Mouse (Mus musculus): ENCODE measurements at regions not wholly inside any gene's neighbourhood (a gene's known extent, or its start where the extent isn't known, plus 50 kb on each side); places are given as distances from the start of the nearest gene placed in this dataset.

DNA sequence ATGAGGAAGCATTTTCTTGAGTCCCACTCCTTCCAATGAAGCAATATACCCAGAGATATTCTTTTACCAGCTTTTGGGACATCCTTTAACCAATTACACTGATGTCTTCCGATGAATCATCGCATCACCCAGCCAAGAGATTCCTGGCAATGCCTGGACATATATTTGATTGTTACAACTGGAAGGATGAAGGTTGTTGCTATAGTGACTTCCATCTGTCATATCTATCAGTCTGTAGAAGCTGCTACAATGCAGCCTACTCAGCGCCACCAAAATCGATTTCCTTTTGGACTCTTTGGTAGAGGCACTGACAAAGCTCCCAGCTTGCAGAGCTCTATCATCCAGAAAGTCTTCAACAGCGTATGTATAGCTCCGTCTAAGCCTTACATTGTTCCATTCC is 661.0 kb upstream of the Sox9 start:
- DNase-seq (ENCODE audit: low spot score): peak; percentile 22

DNA sequence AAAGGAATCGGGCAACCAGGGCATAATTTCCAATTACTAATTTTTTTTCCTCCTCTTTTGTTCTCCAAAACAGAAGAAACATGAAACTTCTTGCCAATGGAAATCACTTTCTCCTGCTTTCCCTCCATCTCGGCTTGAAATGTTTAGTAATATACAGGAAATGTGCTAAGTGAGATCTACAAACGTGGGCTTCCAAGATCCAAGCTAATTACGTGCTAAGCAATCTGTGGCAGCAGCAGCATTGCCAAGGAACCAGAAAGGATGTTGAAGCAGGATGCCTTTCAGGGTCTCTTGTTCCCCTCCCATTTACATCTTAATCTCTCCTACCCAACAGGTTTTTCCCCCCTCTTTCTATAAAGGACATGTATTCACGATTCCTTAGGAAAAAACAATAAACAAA is 660.2 kb upstream of the Sox9 start:
- DNase-seq (ENCODE audit: low spot score): no peak

DNA sequence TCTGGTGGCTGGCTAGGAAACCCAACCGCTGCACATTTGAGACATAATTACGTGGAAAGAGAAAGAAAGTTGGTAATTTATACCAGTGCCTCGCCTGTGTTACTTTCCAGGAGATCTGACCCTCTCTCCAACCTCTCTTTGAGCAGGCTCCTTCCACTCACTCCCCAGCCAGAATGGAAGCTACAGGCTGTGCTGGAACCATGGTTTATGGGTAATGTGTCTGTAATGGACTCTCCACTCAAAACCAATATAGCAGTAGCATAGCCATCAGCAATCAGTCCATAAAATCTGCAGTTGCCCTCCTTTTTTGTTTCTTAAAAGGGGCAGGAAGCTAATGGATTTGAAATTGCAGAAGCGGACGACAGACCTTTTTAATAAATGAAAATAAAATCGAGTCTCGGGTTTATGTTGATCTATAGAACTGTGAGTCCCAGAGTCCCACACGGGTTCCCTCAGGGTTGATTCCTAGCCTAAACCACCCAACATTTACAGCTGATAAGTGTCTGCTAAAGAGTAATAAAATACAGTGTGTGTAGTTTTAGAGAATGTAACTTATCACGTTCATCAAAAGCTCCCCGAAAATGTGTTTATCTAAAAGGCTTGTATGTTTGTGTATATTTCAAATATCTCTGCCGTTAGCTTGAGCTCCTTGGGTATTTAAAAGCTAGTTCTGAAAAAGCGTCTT is 656.6 kb upstream of the Sox9 start:
- DNase-seq (ENCODE audit: low spot score): no peak

DNA sequence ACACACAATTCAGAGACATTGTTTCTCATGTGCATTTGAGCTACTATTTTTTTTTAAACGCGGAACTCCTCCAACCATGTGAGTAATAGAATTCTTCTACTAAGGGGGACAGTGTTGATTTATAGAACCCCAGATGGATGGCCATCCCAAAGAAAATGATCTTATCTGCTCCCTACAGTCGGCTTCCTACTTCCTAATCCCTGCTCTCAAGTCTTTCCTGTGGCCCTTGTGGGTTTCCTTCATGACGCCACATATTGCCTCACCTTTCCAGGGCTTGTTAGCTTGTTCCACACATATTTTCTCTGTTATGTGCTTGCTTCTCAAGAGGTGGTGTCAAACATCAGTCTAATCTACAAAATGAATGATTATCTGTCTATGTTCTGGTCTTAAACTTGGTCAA is 651.9 kb upstream of the Sox9 start:
- no peak for DNase-seq (ENCODE audit: low spot score)

DNA sequence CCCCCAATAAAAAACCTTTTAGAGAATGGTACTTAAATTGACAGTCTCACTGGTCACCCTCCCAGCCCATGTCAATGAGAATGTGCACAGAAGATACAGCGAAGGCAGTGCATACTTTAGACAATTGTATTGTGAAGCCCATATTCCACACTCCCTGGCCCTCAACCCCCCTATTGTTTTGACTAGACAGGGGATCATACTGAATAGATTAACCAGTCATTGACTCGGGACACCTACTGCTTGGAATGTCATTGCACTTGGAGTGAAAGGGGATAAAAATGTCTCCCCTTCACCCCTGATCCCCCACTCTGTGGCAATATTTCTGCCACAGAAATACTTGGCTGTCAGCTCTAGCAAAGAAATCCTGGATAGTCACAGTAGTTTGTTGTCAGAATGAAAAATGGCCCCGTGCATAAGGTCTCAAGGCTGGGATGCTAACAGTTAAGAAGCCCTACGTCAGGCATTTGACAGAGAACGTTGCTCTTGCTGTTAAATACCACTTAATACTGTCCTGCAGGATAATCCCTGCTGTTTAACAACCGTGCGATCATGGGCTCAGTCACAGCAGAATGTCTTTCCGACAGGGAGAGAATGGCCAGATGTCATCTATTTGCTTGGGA is 644.5 kb upstream of the Sox9 start:
- DNase-seq (ENCODE audit: low spot score): no peak

DNA sequence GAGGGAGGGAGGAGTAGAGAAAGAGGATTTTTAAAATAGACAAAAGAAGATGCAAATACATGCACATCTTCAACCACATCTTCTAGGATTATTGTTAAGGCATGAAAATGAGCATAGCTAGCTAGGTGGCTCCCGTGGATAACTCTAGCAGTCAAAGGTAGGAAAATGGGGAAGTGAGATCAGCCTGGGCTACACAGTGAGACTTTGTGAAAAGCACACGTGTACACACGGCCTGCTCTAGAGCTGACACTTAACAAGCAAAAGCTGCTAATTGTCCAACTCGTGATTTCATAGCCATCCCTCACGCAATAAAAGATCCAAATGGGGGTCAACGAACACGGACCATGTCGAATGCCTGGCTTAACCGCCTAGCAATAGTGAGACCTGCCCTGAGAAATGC is 642.0 kb upstream of the Sox9 start:
- DNase-seq (ENCODE audit: low spot score): no peak

DNA sequence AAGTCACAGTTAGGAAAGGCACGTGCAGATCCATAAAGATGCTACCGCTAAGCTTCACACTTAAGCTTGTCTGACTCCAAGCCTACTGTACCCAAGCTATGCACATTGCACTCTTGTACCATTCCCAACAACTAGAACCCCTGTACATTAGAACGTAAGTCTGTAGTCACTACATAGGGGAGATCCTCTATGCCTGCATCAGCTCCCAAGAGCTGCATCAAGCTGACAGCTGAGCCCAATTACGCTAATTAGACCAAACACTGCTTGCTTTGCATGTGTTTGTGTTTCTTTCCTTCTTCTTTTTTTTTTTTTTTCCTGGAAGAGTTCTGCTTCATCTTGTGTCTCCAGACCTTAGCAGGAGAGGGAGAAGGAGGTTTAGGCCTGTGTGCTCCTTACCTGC is 641.5 kb upstream of the Sox9 start:
- no peak for DNase-seq (ENCODE audit: low spot score)

DNA sequence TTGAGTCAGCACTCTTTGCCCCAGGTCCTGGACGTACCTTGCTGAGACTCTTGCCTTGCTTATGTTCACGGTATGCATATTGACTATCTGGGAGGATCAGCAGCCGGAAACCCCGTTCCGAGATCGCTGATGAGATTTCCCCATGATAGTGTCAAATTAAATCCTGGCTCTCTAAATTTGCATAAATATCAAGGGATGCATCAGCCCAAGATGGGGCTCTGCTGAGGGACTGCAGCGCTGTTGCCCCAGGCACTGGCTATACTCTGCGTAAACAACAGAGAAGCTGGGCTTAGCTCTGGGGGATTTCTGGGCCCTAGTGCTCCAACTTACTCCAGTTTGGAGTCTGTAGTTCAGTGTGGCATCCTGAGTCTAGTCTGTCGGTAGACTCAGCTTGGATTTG is 641.1 kb upstream of the Sox9 start:
- no peak for DNase-seq (ENCODE audit: low spot score)

DNA sequence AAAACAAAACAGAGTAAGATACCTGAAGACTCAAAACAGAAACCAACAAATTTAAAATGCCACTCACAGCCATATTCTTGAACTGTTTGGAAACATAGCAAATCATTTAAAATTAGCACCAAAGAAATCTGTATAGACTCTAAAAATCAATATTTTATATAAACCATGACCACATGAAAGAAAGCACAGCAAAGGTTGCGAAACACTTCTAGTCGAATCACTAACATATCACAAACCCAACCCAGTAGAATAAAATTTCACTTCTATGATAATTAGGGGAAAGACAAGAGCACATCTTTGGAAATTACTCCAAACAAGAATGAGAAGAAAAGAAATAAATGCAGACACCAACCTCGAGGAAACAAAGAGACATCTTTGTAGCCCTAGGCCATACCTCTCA is 630.0 kb upstream of the Sox9 start:
- no peak for DNase-seq (ENCODE audit: low spot score)

DNA sequence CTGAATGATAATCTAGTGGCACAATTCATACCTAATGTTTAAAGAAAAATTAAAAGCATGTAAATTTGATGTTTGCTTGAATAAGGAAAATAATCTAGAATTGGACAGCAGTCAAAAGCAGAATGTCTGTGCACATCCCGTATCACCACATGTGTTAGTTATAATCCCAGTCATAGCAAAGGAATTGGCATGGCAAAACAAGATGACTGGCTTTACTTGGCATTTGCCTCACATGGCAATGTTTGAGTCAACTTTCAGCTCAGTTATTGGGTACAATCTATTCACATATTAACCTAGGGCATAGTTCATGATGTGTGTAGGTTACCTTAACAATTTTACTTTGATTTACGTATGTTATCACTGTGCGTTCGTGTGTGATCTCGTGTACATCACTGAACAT is 628.8 kb upstream of the Sox9 start:
- no peak for DNase-seq (ENCODE audit: low spot score)

DNA sequence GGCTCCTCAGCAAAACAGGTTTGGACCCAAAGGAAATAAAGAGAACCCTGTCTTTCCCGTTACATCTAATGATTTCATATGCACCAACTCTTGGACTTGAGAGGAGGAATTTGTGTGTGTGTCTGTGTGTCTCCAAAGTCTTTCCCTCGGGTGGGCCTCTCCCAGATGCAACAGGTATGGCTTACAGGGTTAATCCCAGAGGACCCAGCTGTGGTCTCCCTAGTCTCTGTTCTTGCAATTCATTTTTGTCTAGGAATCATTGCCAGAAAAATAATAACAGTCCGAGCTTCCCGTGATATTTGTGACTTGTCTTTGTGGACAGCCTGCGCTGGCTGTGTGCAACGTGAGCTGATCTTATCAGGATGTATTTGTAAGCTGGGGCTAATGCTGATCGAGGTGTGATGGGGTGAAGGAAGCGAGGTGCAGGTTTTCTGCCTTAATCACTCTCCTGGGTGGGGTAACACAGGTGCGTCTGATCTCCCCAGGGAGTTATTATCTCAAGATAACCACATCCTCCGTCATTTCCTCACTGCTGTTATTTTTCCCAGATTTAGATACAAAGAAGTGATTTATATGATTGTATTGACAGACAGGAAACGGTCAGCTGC is 627.2 kb upstream of the Sox9 start:
- no peak for DNase-seq (ENCODE audit: low spot score)

DNA sequence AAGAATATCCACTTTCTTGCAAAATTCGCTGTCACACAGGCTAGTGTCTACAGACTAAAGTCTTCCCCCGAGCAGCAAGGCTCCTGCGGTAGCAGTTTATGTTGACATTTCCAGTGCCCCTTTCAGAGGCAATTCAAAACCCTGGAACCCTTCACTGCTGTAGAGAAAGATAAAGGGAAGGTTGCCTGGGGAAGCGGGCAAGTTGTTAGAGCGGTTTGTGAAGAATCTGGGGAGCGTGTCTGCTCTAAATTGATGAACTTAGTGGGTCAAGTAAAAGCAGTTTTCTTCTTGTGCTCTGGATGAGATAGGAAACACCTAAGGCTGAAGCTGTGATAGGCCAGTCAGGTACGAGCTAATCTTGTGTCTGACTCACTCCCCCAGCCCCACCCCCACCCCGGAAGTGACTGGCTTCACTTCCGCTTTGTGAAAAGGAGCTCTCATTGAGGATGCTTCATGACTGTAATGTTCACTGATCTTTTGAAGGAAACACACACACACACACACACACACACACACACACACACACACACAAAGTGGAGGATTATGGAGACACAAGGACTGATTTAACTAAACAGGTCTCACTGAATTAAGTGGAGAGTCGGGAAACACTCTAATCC is 626.6 kb upstream of the Sox9 start:
- no peak for DNase-seq (ENCODE audit: low spot score)

DNA sequence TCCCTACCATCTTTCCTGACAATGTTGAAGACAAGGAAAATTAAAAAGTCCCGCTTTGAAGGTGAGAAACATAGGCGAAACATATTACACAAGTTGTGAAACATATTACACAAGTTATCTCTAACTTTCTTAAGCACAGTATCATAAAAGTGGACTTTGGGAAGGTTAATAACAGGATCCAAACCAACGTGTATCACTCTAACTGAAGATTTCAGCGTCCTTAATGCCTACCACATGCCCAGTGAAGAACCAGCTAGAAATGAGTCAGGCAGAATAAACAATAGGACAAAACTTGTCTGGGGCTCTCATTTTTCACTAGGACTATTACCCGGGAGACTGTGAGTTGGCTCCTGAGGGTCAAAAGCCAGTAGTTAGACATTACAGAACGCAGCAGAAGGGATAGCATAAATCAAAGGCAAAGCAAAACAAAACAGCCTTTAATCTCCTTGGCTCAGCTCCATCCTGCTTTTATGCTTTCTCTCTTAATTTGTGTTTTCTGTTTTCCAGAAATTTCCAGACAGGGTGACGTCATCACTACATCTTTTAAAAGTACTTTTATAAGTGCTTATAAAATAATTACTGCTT is 618.3 kb upstream of the Sox9 start:
- DNase-seq (ENCODE audit: low spot score): no peak

DNA sequence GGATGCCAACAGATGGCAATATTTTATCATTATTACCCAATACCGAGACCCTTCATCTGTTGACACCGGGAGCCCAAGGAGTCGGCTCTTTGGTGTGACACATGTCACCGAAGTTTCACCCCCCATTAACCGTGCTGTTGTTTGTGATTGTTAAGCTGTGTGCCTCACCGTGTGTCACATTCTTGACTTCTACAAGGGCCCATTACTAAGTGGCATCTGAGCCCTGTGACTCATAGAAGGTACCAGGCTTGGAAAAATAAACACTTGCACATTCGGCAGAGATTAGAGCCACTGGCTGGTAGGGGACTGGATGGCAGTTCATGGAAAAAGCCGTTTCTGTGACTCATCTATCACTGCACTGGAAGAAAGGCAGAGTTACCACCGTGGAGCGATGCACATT is 608.4 kb upstream of the Sox9 start:
- peak; percentile 0 for DNase-seq (ENCODE audit: low spot score)

DNA sequence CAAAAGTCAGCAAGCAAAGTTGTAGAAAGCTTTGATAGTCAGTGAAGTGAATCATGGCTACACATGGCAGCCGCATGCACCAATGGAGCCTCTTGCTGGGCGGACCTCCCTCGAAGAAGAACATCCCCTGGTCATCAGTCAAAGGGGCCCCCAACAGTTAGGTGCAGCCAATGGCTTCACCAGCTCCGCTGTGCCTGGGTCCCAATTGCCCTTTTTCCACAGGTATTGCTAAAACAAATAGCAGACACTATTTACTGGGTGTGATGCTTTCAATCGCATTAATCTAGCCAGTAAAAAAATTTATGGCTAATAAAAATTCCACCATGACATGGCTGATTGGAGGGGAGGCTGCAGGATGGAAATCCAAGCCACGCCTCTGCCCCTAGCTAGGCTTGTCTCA is 606.7 kb upstream of the Sox9 start:
- no peak for DNase-seq (ENCODE audit: low spot score)

DNA sequence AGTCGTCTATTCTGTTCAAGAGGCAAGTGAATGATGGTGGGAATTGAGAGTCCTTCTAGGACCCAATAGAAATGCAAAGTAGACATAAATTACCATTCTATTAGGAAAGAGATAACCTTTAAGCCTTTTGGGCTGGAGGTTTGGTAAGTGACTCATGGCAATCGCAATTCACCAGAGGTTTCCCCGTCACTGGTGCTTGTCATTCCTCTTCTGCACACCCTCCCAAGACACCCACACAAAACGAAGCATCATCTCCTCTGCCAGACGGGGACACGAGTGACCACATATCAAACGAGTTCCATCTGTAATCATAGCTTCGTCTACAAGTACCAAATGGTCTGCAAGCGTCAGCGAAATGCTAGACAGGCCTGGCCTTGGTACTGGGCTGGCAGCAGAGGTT is 601.4 kb upstream of the Sox9 start:
- DNase-seq (ENCODE audit: low spot score): no peak

DNA sequence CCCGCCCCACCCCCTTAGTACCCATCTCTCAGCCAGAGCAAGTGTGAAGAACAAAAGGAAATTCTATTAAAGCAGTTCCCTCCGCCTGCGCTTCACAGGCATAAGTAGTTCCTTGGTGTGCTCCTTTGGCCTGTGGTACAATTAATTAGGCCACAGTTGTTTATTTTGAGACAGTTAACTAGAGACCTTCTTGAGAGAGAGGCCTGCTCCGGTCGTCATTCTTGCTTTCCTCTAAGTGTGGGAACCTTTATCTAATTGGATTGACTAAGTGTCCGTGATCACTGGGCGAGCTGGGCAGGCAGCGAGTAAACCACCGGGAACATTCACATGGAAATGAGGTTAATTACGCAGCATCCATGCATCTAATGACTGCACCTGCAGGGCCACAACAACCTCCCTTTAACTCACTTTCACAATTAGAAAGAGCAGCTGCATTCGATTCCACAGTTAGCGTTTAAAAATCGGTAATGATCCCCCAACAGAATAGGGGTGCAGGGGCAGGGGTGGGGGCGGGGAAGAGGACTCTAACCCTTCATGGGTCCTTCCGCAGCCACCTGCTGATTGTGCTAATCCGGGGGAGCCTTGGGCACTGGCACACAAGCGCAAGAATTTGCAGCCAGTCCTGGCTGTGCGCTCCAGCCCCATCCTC is 584.3 kb upstream of the Sox9 start:
- DNase-seq (ENCODE audit: low spot score): no peak

DNA sequence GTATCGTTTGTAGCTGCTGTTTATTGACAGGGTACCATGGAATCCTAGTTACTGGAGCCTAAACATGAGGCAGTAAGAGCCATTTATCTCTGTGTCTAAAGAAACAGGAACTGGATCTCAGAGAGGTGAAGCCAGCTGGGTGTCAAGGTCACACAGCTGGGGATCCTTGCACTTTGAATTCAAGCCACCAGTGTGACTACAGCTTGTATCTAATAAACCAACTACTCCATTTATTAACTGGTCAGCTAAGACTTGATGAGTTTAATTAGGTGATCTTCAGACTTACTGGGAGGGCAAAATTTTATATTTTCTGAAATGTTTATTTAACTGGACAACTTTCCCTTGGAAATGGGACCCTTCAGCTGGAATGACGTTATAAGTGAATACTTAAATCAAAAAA is 577.5 kb upstream of the Sox9 start:
- no peak for DNase-seq (ENCODE audit: low spot score)

DNA sequence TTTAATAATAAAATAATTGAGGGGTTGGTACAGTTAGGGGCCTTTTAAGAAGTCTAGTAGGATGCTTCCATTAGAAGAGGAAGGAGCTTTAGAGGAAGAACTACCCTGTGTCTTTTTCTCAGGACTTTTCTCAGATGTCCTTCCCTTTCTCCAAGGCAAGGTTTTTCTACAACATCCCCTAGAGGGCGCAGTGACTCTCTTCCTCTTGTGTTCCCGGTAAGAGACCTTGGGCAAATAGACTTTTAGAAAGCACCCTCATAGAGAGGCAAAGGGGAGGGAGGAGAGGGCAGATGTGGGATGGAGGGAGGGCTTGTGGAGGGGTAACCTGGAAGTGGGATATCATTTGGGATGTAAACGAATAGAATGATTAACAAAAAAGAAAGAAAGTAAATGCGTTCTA is 572.6 kb upstream of the Sox9 start:
- DNase-seq (ENCODE audit: low spot score): peak; percentile 41

DNA sequence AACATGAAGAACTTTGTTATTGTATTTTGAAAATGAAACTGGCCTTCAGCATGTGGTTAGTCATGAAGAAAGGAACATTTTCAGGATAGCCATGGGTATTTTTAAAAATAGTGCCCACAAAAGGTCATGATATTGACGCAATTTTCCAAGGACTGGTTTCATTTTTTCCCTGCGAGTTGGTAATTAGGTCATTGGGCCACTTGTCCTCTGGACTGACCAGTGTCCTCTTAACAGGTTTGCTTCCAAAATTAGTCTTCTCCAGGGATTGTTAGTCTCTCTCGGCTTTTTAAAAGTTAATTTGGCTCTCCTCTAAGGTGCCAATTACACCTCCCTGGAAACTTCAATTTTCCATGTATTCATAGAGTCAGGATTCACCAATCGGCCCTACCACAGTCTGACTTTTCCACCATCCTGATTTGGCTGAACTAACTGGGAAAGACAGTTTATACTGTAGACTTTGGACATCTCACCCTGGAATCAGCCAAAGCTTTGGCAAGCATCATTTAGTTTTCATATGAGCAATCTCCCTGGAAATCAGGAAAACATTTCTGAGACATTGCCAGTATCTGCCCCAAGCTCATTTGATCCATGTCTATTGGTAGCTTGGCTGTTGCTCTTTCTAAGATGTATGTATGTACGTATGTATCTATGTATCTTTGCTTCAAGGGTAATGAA is 562.8 kb upstream of the Sox9 start:
- no peak for DNase-seq (ENCODE audit: low spot score)

DNA sequence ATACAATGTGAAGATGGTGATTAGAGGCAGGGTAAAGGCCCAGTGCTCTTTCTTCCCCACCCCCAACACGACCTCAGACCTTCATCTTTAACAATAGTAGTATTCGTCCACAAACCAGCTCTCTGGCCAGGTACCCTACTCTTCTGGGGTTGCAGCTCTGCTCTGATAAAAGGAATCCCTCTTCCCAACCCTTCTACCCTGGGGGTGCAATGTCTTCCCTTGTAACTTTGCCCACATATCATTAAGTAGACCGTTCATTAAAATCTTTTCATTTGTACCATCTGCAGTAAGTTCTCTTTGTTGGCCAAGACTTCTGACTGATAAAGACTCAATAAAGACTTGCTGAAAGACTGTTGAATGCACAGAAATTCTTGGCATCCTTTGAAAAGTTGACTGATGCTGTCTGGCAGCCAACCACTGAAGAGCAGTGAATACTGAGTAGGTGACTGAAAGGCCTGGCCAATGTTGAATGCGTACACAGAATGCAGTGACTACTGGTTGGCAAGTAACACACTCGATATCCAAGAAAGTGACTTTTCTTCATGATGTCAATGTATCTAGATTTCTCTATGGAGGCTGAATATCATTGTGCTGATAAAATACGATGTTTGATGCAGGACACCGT is 547.4 kb upstream of the Sox9 start:
- no peak for DNase-seq (ENCODE audit: low spot score)
